Mouse (Mus musculus): ENCODE results near the gene Gba2. TPM values are rescaled to one million over a fixed set of nuclear protein-coding genes. Genes with fewer than 3 reads are reported as not detected.
"Not testable (repeated sequence)": the region's sequence is repeated elsewhere in the genome, so short reads cannot be mapped to it uniquely, and the experiment has no call there.

Gba2 gene
- total RNA-seq, 2 experiments from 2014 or later = 58.8 to 65.2 TPM

- no peak for DNase-seq (ENCODE audit: low spot score in 2 of 2)
Measured at GRCm38 (mm10) chr4:43555926-43556325, 22.7 kb downstream of the Gba2 start.

GRCm38 (mm10) chr4:43553891-43554290 is 24.8 kb downstream of the Gba2 start:
- DNase-seq (ENCODE audit: low spot score in 2 of 2) = no peak

- peak in 1 of 2 experiments; percentile 59 for DNase-seq (ENCODE audit: low spot score in 2 of 2)
Measured at GRCm38 (mm10) chr4:43552437-43552836, 26.2 kb downstream of the Gba2 start.

GRCm38 (mm10) chr4:43551854-43552253 is 26.8 kb downstream of the Gba2 start:
- not testable (repeated sequence) for DNase-seq (ENCODE audit: low spot score in 2 of 2)

- DNase-seq (ENCODE audit: low spot score in 2 of 2) = no peak
Measured at GRCm38 (mm10) chr4:43549055-43549454, 29.6 kb downstream of the Gba2 start.

- DNase-seq (ENCODE audit: low spot score in 2 of 2) = no peak
Measured at GRCm38 (mm10) chr4:43547160-43547559, 31.5 kb downstream of the Gba2 start.

- no peak for DNase-seq (ENCODE audit: low spot score in 2 of 2)
Measured at GRCm38 (mm10) chr4:43546375-43547047, 32.2 kb downstream of the Gba2 start.

- DNase-seq (ENCODE audit: low spot score in 2 of 2) = no peak
Measured at GRCm38 (mm10) chr4:43542044-43542443, 36.6 kb downstream of the Gba2 start.

- no peak for DNase-seq (ENCODE audit: low spot score in 2 of 2)
Measured at GRCm38 (mm10) chr4:43536031-43536430, 42.6 kb downstream of the Gba2 start.

GRCm38 (mm10) chr4:43535628-43536027 is 43.0 kb downstream of the Gba2 start:
- DNase-seq (ENCODE audit: low spot score in 2 of 2) = no peak

GRCm38 (mm10) chr4:43533270-43533669 is 45.4 kb downstream of the Gba2 start:
- no peak for DNase-seq (ENCODE audit: low spot score in 2 of 2)

GRCm38 (mm10) chr4:43530581-43530980 is 48.1 kb downstream of the Gba2 start:
- DNase-seq (ENCODE audit: low spot score in 2 of 2) = peak; percentile 51 to 83

- DNase-seq (ENCODE audit: low spot score in 2 of 2) = no peak
Measured at GRCm38 (mm10) chr4:43530081-43530501, 48.6 kb downstream of the Gba2 start.

GRCm38 (mm10) chr4:43528487-43528886 is 50.2 kb downstream of the Gba2 start:
- no peak for DNase-seq (ENCODE audit: low spot score in 2 of 2)

GRCm38 (mm10) chr4:43527880-43528279 is 50.8 kb downstream of the Gba2 start:
- DNase-seq (ENCODE audit: low spot score in 2 of 2) = no peak

- DNase-seq (ENCODE audit: low spot score in 2 of 2) = peak; percentile 76 to 90
Measured at GRCm38 (mm10) chr4:43519956-43520355, 58.7 kb downstream of the Gba2 start.

- no peak for DNase-seq (ENCODE audit: low spot score in 2 of 2)
Measured at GRCm38 (mm10) chr4:43519551-43519950, 59.1 kb downstream of the Gba2 start.

Other genes starting within 250 kb of the Gba2 start
- gene Rusc2, start 196.9 kb downstream of the Gba2 start, total RNA-seq (2021) = 100 to 1,000 TPM; 119 to 124 TPM
- gene Fam166b, start 149.7 kb downstream of the Gba2 start, total RNA-seq (2021) = under 1 TPM; 0.54 to 0.81 TPM
- 10 to 100 TPM; 83.3 to 89.9 TPM for gene Tesk1, start 136.9 kb downstream of the Gba2 start, total RNA-seq (2021)
- not detected for gene Cd72, start 124.2 kb downstream of the Gba2 start, total RNA-seq (2021)
- not detected for gene Sit1, start 95.1 kb downstream of the Gba2 start, total RNA-seq (2021)
- gene Ccdc107, start 86.0 kb downstream of the Gba2 start, total RNA-seq (2021) = 10 to 100 TPM; 27.7 to 29.3 TPM
- not detected for gene Arhgef39, start 79.2 kb downstream of the Gba2 start, total RNA-seq (2021)
- not detected for gene Car9, start 71.9 kb downstream of the Gba2 start, total RNA-seq (2021)
- gene Tpm2, start 55.1 kb downstream of the Gba2 start, total RNA-seq (2021) = 1 to 10 TPM; 4.2 to 4.8 TPM
- gene Creb3, start 16.5 kb downstream of the Gba2 start, total RNA-seq (2021) = 10 to 100 TPM; 67.4 to 74.5 TPM
- 10 to 100 TPM; 35.8 to 42.1 TPM for gene Tln1, start 16.2 kb downstream of the Gba2 start, total RNA-seq (2021)
- 10 to 100 TPM; 43.6 to 48.0 TPM for gene Rgp1, start 158 bp downstream of the Gba2 start, total RNA-seq (2021)
- gene Msmp, start 5.6 kb upstream of the Gba2 start, total RNA-seq (2021) = not detected
- 10 to 100 TPM; 47.2 to 52.7 TPM for gene Npr2, start 53.1 kb upstream of the Gba2 start, total RNA-seq (2021)
- gene Spag8, start 74.7 kb upstream of the Gba2 start, total RNA-seq (2021) = 1 to 10 TPM; 1.4 to 2.3 TPM
- gene Hint2, start 77.6 kb upstream of the Gba2 start, total RNA-seq (2021) = 10 to 100 TPM; 31.3 to 36.7 TPM
- 10 to 100 TPM; 68.2 to 72.1 TPM for gene Tmem8b, start 90.1 kb upstream of the Gba2 start, total RNA-seq (2021)
- gene Fam221b, start 90.3 kb upstream of the Gba2 start, total RNA-seq (2021) = 1 to 10 TPM; 1.5 to 1.8 TPM
- gene Olfr70, start 121.9 kb upstream of the Gba2 start, total RNA-seq (2021) = not detected
- gene Olfr71, start 131.4 kb upstream of the Gba2 start, total RNA-seq (2021) = not detected
- gene Hrct1, start 148.3 kb upstream of the Gba2 start, total RNA-seq (2021) = 1 to 10 TPM in 1 of 2 experiments, under 1 TPM in 1; 0.79 to 1.6 TPM
- 1 to 10 TPM in 1 of 2 experiments, under 1 TPM in 1; 0.58 to 1.3 TPM for gene Spaar, start 151.2 kb upstream of the Gba2 start, total RNA-seq (2021)
- not detected for gene Olfr159, start 192.1 kb upstream of the Gba2 start, total RNA-seq (2021)
- gene Olfr156, start 245.0 kb upstream of the Gba2 start, total RNA-seq (2021) = not detected

Data from layer of hippocampus, adult 18-20 months (tissue).